Mouse (Mus musculus) myocyte (in vitro differentiated cells): Measurements from ENCODE around the gene Ppp6r2. TPM values are rescaled to one million over a fixed set of nuclear protein-coding genes. Genes with fewer than 3 reads are reported as not detected.
A peak's percentile ranks its signal among the peaks of the same experiment; 100 is the strongest.

Experiments used
- H3K27me3 ChIP-seq: one replicate; pipeline ENCODE4 v1.6.1; 2011; ENCODE audit not compliant: control insufficient read depth, insufficient read depth, insufficient read length
- H3K36me3 ChIP-seq: one replicate; pipeline ENCODE4 v1.6.1; 2011; ENCODE audit not compliant: control insufficient read depth, insufficient read depth
- H3K4me2 ChIP-seq: one replicate; pipeline ENCODE4 v1.6.1; 2011; ENCODE audit warnings: low read depth, control low read depth
- H3K4me3 ChIP-seq: one replicate; pipeline ENCODE4 v1.5.1; 2011; ENCODE audit warnings: mild to moderate bottlenecking, control low read depth, moderate library complexity
- H3K79me2 ChIP-seq: one replicate; pipeline ENCODE4 v1.6.1; 2011; ENCODE audit not compliant: control insufficient read depth, insufficient read depth
- H3ac ChIP-seq: one replicate; pipeline ENCODE4 v1.6.1; 2011; ENCODE audit not compliant: control insufficient read depth, insufficient read length
- CEBPB ChIP-seq: IDR thresholded peaks from 2 replicates; pipeline ENCODE4 v1.6.1; 2011; ENCODE audit warnings: mild to moderate bottlenecking, moderate library complexity; ENCODE audit not compliant: poor library complexity, insufficient read depth, severe bottlenecking
- E2F4 ChIP-seq: IDR thresholded peaks from one replicate; pipeline ENCODE4 v1.6.1; 2011; ENCODE audit warnings: mild to moderate bottlenecking, control low read depth, moderate library complexity; ENCODE audit not compliant: insufficient read depth
- MAX ChIP-seq: IDR thresholded peaks from one replicate; pipeline ENCODE4 v1.6.1; 2011; ENCODE audit warnings: low read depth, mild to moderate bottlenecking, control low read depth
- MYOD1 ChIP-seq, 3 experiments: IDR thresholded peaks; one replicate each; pipeline ENCODE4 v1.6.1; 2011; ENCODE audit warnings: control low read depth in 2 of 3, low read depth in 2 of 3, mild to moderate bottlenecking in 2 of 3, moderate library complexity in 1 of 3; ENCODE audit not compliant: insufficient read length in 2 of 3, control insufficient read depth in 1 of 3
- MYOG ChIP-seq, 3 experiments: IDR thresholded peaks; one replicate each; pipeline ENCODE4 v1.6.1; 2011; ENCODE audit warnings: control low read depth in 2 of 3, low read depth in 2 of 3, mild to moderate bottlenecking in 2 of 3; ENCODE audit not compliant: insufficient read length in 2 of 3, control insufficient read depth in 1 of 3, insufficient read depth in 1 of 3
- POLR2A ChIP-seq: IDR thresholded peaks from one replicate; pipeline ENCODE4 v1.6.1; 2011; ENCODE audit warnings: low read depth, mild to moderate bottlenecking, control low read depth, moderate library complexity; ENCODE audit not compliant: insufficient read length
- POLR2AphosphoS2 ChIP-seq: IDR thresholded peaks from one replicate; pipeline ENCODE4 v1.6.1; 2011; ENCODE audit warnings: low read depth, control low read depth; ENCODE audit not compliant: insufficient read length
- REST ChIP-seq: IDR thresholded peaks from one replicate; pipeline ENCODE4 v1.6.1; 2011; ENCODE audit warnings: mild to moderate bottlenecking, control low read depth, moderate library complexity; ENCODE audit not compliant: insufficient read depth, insufficient read length
- SRF ChIP-seq: IDR thresholded peaks from one replicate; pipeline ENCODE4 v1.6.1; 2011; ENCODE audit warnings: low read depth; ENCODE audit not compliant: control insufficient read depth, insufficient read length
- TCF12 ChIP-seq: IDR thresholded peaks from one replicate; pipeline ENCODE4 v1.6.1; 2011; ENCODE audit warnings: mild to moderate bottlenecking, control low read depth; ENCODE audit not compliant: poor library complexity, insufficient read depth, severe bottlenecking
- TCF3 ChIP-seq: IDR thresholded peaks from one replicate; pipeline ENCODE4 v1.6.1; 2011; ENCODE audit warnings: low read depth, control low read depth; ENCODE audit not compliant: insufficient read length
- USF1 ChIP-seq: IDR thresholded peaks from one replicate; pipeline ENCODE4 v1.6.1; 2011; ENCODE audit warnings: low read depth, mild to moderate bottlenecking, control low read depth, moderate library complexity
- polyA plus RNA-seq: library from polyadenylated mRNA; unstranded; fragments of >200 nt; fragmentation: generic; extraction: Trizol; gene quantifications from one replicate; pipeline ENCODE4 v1.2.1, GENCODE M21; 2012; ENCODE audit warnings: missing spikeins

Ppp6r2 gene
- polyA plus RNA-seq, 1 experiment: 43.6 TPM

DNA sequence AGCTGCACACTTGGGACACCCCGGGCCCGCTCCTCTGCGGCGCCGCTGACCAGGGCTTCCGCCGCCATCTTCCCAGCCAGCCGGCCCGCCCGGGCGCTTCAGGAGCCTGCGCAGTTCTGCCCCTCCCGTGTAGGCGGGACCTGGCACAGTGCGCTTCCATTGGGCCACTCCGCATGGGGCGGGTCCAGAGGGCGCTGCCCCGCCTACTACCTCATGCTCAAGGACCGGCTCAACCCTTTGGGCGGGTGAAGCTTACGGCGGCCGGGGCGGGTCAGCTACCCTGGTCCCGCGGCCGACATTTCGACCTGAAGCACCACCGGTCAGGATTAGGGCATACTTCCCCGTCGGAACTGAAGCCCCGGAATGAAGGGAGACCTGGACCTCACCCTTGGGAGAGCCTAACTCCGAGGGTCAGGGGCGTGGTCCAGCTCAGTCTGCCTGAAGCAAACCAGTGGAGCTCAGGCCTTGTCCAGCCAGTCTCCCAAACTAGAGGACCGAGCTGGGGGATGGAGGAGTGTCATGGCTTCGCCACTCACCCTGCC lies 103.9 kb downstream of the Ppp6r2 start, which contains the start of gene Sbf1:
TSS of gene Sbf1 (minus strand) at position 122 of the 542 bp plus-strand sequence.
- Histone ChIP-seq H3K4me3 (peak within 1 kb of the TSS; percentile 76), H3K36me3 (no peaks in the 10 kb centered on the region), H3K4me2 (peak within 1 kb of the TSS; percentile 86), H3ac (peak within 1 kb of the TSS; percentile 72), H3K79me2 (peaks cover 47% of the 10 kb centered on the region), H3K27me3 (no peaks in the 10 kb centered on the region)
- TF ChIP-seq TCF12 (no peak), MAX (no peak), POLR2AphosphoS2 (peak; percentile 79), SRF (peak; percentile 69), POLR2A (peak; percentile 88), USF1 (no peak), MYOD1 (IDR thresholded peaks at IDR 0.05; ENCODE audit: control insufficient read depth in 1 of 3, insufficient read length in 2 of 3, low read depth in 2 of 3) (no peak), E2F4 (peak; percentile 21), MYOG (IDR thresholded peaks at IDR 0.05; ENCODE audit: control insufficient read depth in 1 of 3, insufficient read depth in 1 of 3, insufficient read length in 2 of 3, low read depth in 2 of 3) (no peak), CEBPB (no peak), REST (peak; percentile 0), TCF3 (no peak)

DNA sequence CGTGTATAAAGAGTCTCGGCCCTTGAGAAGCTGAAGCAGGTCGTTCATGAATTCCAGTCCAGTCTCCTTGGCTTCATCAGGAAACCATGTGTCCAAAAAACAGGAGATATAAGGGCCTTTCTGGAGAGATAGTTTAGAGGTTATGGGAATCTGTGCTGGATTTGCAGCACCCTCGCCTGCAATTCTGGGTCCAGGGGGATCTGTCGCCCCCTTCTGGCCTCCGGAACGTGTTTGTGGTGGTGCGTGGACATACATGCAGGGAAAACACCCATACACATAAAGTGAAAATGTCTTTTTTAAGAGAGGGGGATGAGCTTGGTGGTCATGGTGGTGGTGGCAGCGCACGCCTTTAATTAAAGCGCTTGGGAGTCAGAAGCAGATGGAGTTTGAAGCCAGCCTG lies 104.8 kb downstream of the Ppp6r2 start:
- no peak for TF ChIP-seq SRF
- no peak for TF ChIP-seq CEBPB
- no peak for TF ChIP-seq POLR2AphosphoS2
- no peak for TF ChIP-seq TCF3
- TF ChIP-seq MAX: no peak
- no peak for TF ChIP-seq TCF12
- TF ChIP-seq MYOD1 (IDR thresholded peaks at IDR 0.05; ENCODE audit: control insufficient read depth in 1 of 3, insufficient read length in 2 of 3, low read depth in 2 of 3): no peak
- no peak for TF ChIP-seq REST
- no peak for TF ChIP-seq POLR2A
- no peak for TF ChIP-seq MYOG (IDR thresholded peaks at IDR 0.05; ENCODE audit: control insufficient read depth in 1 of 3, insufficient read depth in 1 of 3, insufficient read length in 2 of 3, low read depth in 2 of 3)
- no peak for TF ChIP-seq USF1
- TF ChIP-seq E2F4: no peak
- H3K79me2 ChIP-seq: peaks cover 38% of the 10 kb centered on the region
- no peak overlapping the region for H3K4me2 ChIP-seq
- H3K27me3 ChIP-seq: no peaks in the 10 kb centered on the region
- H3ac ChIP-seq: no peak overlapping the region
- H3K36me3 ChIP-seq: no peaks in the 10 kb centered on the region
- H3K4me3 ChIP-seq: peak overlapping the region; percentile 76

DNA sequence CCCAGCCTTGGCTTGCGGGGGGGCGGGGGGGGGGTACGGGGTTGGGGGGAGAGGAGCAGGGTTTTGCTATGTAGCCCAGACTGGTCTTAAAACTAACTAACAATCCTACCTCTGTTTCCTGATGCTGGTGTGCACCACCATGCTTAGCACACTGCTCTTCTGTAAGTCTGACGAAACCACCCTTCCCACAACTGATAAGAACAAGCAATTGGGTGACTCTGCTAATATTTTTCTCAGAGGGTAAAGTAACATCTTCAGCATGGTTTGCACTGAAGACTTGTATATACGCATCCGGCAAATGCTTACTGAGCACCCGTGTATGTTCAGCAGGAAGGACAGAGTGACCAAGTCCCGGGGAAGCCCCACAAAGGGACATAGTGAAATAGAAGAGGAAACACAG lies 109.9 kb downstream of the Ppp6r2 start:
- Histone ChIP-seq H3K4me3 (no peak overlapping the region), H3K36me3 (no peaks in the 10 kb centered on the region), H3ac (no peak overlapping the region), H3K27me3 (no peaks in the 10 kb centered on the region), H3K4me2 (no peak overlapping the region), H3K79me2 (no peaks in the 10 kb centered on the region)
- TF ChIP-seq POLR2A (no peak), E2F4 (no peak), MYOD1 (IDR thresholded peaks at IDR 0.05; ENCODE audit: control insufficient read depth in 1 of 3, insufficient read length in 2 of 3, low read depth in 2 of 3) (no peak), MAX (no peak), CEBPB (no peak), POLR2AphosphoS2 (no peak), TCF12 (no peak), TCF3 (no peak), SRF (no peak), USF1 (no peak), REST (no peak), MYOG (IDR thresholded peaks at IDR 0.05; ENCODE audit: control insufficient read depth in 1 of 3, insufficient read depth in 1 of 3, insufficient read length in 2 of 3, low read depth in 2 of 3) (no peak)

DNA sequence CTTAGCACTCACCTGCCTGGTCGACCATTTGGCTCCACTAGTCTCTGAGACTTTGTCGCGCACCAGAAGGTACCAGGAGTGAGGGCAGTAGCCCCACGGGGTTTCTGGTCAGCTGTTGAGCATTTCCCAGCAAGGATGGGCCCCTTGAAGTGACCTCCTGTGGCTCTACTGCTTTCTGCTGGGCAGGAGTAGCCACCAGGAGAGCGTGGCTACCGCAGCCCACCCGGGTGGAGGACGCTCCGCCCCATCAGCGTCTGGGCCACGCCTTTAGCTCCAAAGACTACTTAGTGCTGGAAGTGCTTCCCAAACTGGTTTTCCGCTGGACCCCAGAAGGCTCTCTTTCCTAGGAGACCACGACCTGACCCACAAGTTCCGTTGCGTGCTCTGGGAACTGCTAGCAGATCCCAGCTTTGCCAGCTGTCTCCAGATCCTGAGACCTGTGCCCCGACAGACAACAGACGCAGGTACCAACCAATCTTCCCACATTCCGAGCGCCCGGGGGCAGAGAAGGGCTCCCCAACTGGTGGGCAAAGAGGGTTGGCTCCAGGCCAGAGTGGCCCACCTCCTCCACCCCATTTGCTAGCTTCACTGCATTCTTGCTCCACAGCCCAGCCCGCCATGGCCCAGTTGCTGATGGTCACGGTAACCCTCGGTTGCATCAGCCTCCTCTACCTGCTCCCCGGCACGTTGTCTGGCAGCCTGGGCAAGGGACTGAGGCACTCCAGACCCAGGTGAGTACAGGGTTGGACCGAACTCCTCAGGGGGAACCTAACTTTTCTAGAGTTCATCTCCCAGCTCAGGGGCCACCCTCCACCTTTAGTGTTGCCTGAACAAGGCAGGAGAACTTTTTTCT lies 111.5 kb downstream of the Ppp6r2 start, which contains the start of gene Adm2:
TSS of gene Adm2 (plus strand) at position 51 of the 853 bp plus-strand sequence.
- peak within 1 kb of the TSS; percentile 24 for H3ac ChIP-seq
- H3K36me3 ChIP-seq: no peaks in the 10 kb centered on the region
- peak within 1 kb of the TSS; percentile 86 for H3K4me2 ChIP-seq
- no peak for TF ChIP-seq USF1
- TF ChIP-seq MAX: peak; percentile 75
- TF ChIP-seq POLR2A: peak; percentile 58
- no peak for TF ChIP-seq SRF
- no peak for TF ChIP-seq REST
- peak; percentile 47; the same call in 1 of the 2 replicates for TF ChIP-seq CEBPB
- peak; percentile 36 for TF ChIP-seq POLR2AphosphoS2
- TF ChIP-seq E2F4: no peak
- TF ChIP-seq TCF12: no peak
- TF ChIP-seq TCF3: no peak
- no peak for TF ChIP-seq MYOD1 (IDR thresholded peaks at IDR 0.05; ENCODE audit: control insufficient read depth in 1 of 3, insufficient read length in 2 of 3, low read depth in 2 of 3)
- peak in 2 of 3 experiments; percentile 11 to 41 for TF ChIP-seq MYOG (IDR thresholded peaks at IDR 0.05; ENCODE audit: control insufficient read depth in 1 of 3, insufficient read depth in 1 of 3, insufficient read length in 2 of 3, low read depth in 2 of 3)
- no peaks in the 10 kb centered on the region for H3K27me3 ChIP-seq
- H3K79me2 ChIP-seq: no peaks in the 10 kb centered on the region
- H3K4me3 ChIP-seq: peak within 1 kb of the TSS; percentile 79
